Mouse (Mus musculus) C2C12 (cell line): ENCODE data around the gene Glt6d1. TPM values are rescaled to one million over a fixed set of nuclear protein-coding genes. Genes with fewer than 3 reads are reported as not detected.

Source experiments
- H3K27me3 ChIP-seq: one replicate; pipeline ENCODE4 v1.6.1; 2011; ENCODE audit not compliant: control insufficient read depth, insufficient read depth, insufficient read length
- H3K36me3 ChIP-seq: one replicate; pipeline ENCODE4 v1.6.1; 2011; ENCODE audit not compliant: control insufficient read depth, insufficient read depth
- H3K4me3 ChIP-seq: one replicate; pipeline ENCODE4 v1.5.1; 2011; ENCODE audit warnings: mild to moderate bottlenecking, control low read depth; ENCODE audit not compliant: poor library complexity, insufficient read depth, severe bottlenecking
- H3K79me2 ChIP-seq: one replicate; pipeline ENCODE4 v1.6.1; 2011; ENCODE audit not compliant: control insufficient read depth, insufficient read depth
- H3K79me3 ChIP-seq: one replicate; pipeline ENCODE4 v1.6.1; 2011; ENCODE audit warnings: low read depth, control low read depth
- H3ac ChIP-seq: one replicate; pipeline ENCODE3; 2011; ENCODE audit warnings: low read depth; ENCODE audit not compliant: control insufficient read depth, insufficient read length
- CEBPB ChIP-seq: IDR thresholded peaks from one replicate; pipeline ENCODE4 v1.6.1; 2011; ENCODE audit warnings: low read depth, mild to moderate bottlenecking, control low read depth, moderate library complexity
- CTCF ChIP-seq: IDR thresholded peaks from one replicate; pipeline ENCODE4 v1.5.1; 2011; ENCODE audit not compliant: control insufficient read depth, insufficient read depth, insufficient read length
- FOSL1 ChIP-seq: IDR thresholded peaks from one replicate; pipeline ENCODE4 v1.8.0; 2011; ENCODE audit warnings: mild to moderate bottlenecking, low read length; ENCODE audit not compliant: poor library complexity, insufficient read depth, severe bottlenecking
- MAX ChIP-seq: IDR thresholded peaks from one replicate; pipeline ENCODE4 v1.6.1; 2011; ENCODE audit warnings: mild to moderate bottlenecking, control low read depth
- MYOD1 ChIP-seq: IDR thresholded peaks from one replicate; pipeline ENCODE4 v1.6.1; 2011; ENCODE audit warnings: low read depth; ENCODE audit not compliant: control insufficient read depth, insufficient read length
- MYOG ChIP-seq: IDR thresholded peaks from one replicate; pipeline ENCODE4 v1.6.1; 2011; ENCODE audit not compliant: control insufficient read depth, insufficient read length; ENCODE audit errors: extremely low read depth
- USF1 ChIP-seq: IDR thresholded peaks from one replicate; pipeline ENCODE4 v1.6.1; 2011; ENCODE audit warnings: low read depth, mild to moderate bottlenecking, control low read depth, moderate library complexity
- polyA plus RNA-seq: library from polyadenylated mRNA; unstranded; fragments of >200 nt; fragmentation: generic; extraction: Trizol; gene quantifications from one replicate; pipeline ENCODE4 v1.2.1, GENCODE M21; 2012; ENCODE audit warnings: missing spikeins

The Glt6d1 gene
- polyA plus RNA-seq, 1 experiment, result not detected

- Histone ChIP-seq H3K79me3 (no peaks in the 10 kb centered on the region), H3ac (no peak overlapping the region), H3K27me3 (peaks cover 28% of the 10 kb centered on the region), H3K79me2 (no peaks in the 10 kb centered on the region), H3K36me3 (no peaks in the 10 kb centered on the region), H3K4me3 (no peak overlapping the region)
- no peak for TF ChIP-seq FOSL1
- TF ChIP-seq MYOG, result no peak
- no peak for TF ChIP-seq CTCF
- TF ChIP-seq CEBPB, result no peak
- TF ChIP-seq MYOD1, result no peak
- TF ChIP-seq MAX, result no peak
Observed at GRCm38 (mm10) chr2:25774640-25775039, 41.0 kb downstream of the Glt6d1 start.

- Histone ChIP-seq H3K36me3 (no peaks in the 10 kb centered on the region), H3K4me3 (no peak overlapping the region), H3K27me3 (peaks cover 32% of the 10 kb centered on the region), H3ac (no peak overlapping the region), H3K79me2 (no peaks in the 10 kb centered on the region), H3K79me3 (no peaks in the 10 kb centered on the region)
- TF ChIP-seq FOSL1, result no peak
- TF ChIP-seq CEBPB, result no peak
- TF ChIP-seq MYOD1, result no peak
- TF ChIP-seq USF1, result no peak
Observed at GRCm38 (mm10) chr2:25773507-25773906, 42.1 kb downstream of the Glt6d1 start.

GRCm38 (mm10) chr2:25767764-25768163 lies 47.9 kb downstream of the Glt6d1 start:
- Histone ChIP-seq H3ac (no peak overlapping the region), H3K79me2 (no peaks in the 10 kb centered on the region), H3K36me3 (no peaks in the 10 kb centered on the region), H3K27me3 (peaks cover 20% of the 10 kb centered on the region), H3K4me3 (no peak overlapping the region), H3K79me3 (no peaks in the 10 kb centered on the region)
- TF ChIP-seq USF1, result no peak
- no peak for TF ChIP-seq CTCF
- TF ChIP-seq CEBPB, result no peak
- no peak for TF ChIP-seq MYOD1
- no peak for TF ChIP-seq FOSL1
- TF ChIP-seq MYOG, result no peak
- TF ChIP-seq MAX, result no peak

GRCm38 (mm10) chr2:25765269-25765668 lies 50.4 kb downstream of the Glt6d1 start, which contains the start of gene Lcn3:
TSS of gene Lcn3 (plus strand) at chr2:25765569.
- Histone ChIP-seq H3K4me3 (no peak within 1 kb of the TSS), H3K27me3 (peaks cover 28% of the 10 kb centered on the region), H3K79me3 (no peaks in the 10 kb centered on the region), H3K79me2 (no peaks in the 10 kb centered on the region), H3K36me3 (no peaks in the 10 kb centered on the region), H3ac (no peak within 1 kb of the TSS)
- TF ChIP-seq CEBPB (no peak), MYOD1 (no peak), USF1 (no peak), MYOG (no peak), CTCF (no peak), MAX (no peak), FOSL1 (no peak)

- no peak overlapping the region for H3ac ChIP-seq
- H3K36me3 ChIP-seq, result no peaks in the 10 kb centered on the region
- TF ChIP-seq USF1, result no peak
- no peak for TF ChIP-seq MYOG
- TF ChIP-seq MAX, result no peak
- no peak for TF ChIP-seq CTCF
- TF ChIP-seq FOSL1, result no peak
- TF ChIP-seq MYOD1, result no peak
- no peak for TF ChIP-seq CEBPB
- H3K79me2 ChIP-seq, result no peaks in the 10 kb centered on the region
- H3K79me3 ChIP-seq, result no peaks in the 10 kb centered on the region
- no peak overlapping the region for H3K4me3 ChIP-seq
- peaks cover 12% of the 10 kb centered on the region for H3K27me3 ChIP-seq
Observed at GRCm38 (mm10) chr2:25758064-25758625, 57.5 kb downstream of the Glt6d1 start.

- no peak overlapping the region for H3K4me3 ChIP-seq
- no peaks in the 10 kb centered on the region for H3K79me2 ChIP-seq
- TF ChIP-seq MYOG, result no peak
- TF ChIP-seq USF1, result no peak
- TF ChIP-seq CEBPB, result no peak
- no peak for TF ChIP-seq MYOD1
- TF ChIP-seq FOSL1, result no peak
- no peak for TF ChIP-seq CTCF
- TF ChIP-seq MAX, result no peak
- H3K27me3 ChIP-seq, result no peaks in the 10 kb centered on the region
- H3ac ChIP-seq, result no peak overlapping the region
- no peaks in the 10 kb centered on the region for H3K36me3 ChIP-seq
- H3K79me3 ChIP-seq, result no peaks in the 10 kb centered on the region
Observed at GRCm38 (mm10) chr2:25754201-25754600, 61.4 kb downstream of the Glt6d1 start.

Other genes starting within 250 kb of the Glt6d1 start
- gene Mamdc4, start 241.0 kb downstream of the Glt6d1 start, polyA plus RNA-seq, result 5.7 TPM
- gene Phpt1, start 240.6 kb downstream of the Glt6d1 start, polyA plus RNA-seq, result 94.2 TPM
- 0.29 TPM for gene Ajm1, start 234.1 kb downstream of the Glt6d1 start, polyA plus RNA-seq
- gene Rabl6, start 207.3 kb downstream of the Glt6d1 start, polyA plus RNA-seq, result 58.9 TPM
- 0.15 TPM for gene Ccdc183, start 198.2 kb downstream of the Glt6d1 start, polyA plus RNA-seq
- 12.9 TPM for gene Tmem141, start 193.8 kb downstream of the Glt6d1 start, polyA plus RNA-seq
- 0.14 TPM for gene Fcna, start 187.8 kb downstream of the Glt6d1 start, polyA plus RNA-seq
- not detected for gene Lcn8, start 162.7 kb downstream of the Glt6d1 start, polyA plus RNA-seq
- gene Lcn5, start 157.9 kb downstream of the Glt6d1 start, polyA plus RNA-seq, result not detected
- gene Lcn6, start 139.1 kb downstream of the Glt6d1 start, polyA plus RNA-seq, result not detected
- not detected for gene Lcn10, start 133.1 kb downstream of the Glt6d1 start, polyA plus RNA-seq
- not detected for gene Obp2a, start 115.8 kb downstream of the Glt6d1 start, polyA plus RNA-seq
- gene Bmyc, start 109.1 kb downstream of the Glt6d1 start, polyA plus RNA-seq, result 1.0 TPM
- not detected for gene Obp2b, start 78.8 kb downstream of the Glt6d1 start, polyA plus RNA-seq
- gene Lcn3, start 50.3 kb downstream of the Glt6d1 start, polyA plus RNA-seq, result not detected
- gene Lcn11, start 38.8 kb downstream of the Glt6d1 start, polyA plus RNA-seq, result not detected
- not detected for gene Gm13539, start 33.6 kb downstream of the Glt6d1 start, polyA plus RNA-seq
- gene Lcn9, start 7.3 kb upstream of the Glt6d1 start, polyA plus RNA-seq, result not detected
- gene Sohlh1, start 31.4 kb upstream of the Glt6d1 start, polyA plus RNA-seq, result not detected
- not detected for gene Kcnt1, start 47.9 kb upstream of the Glt6d1 start, polyA plus RNA-seq
- 12.2 TPM for gene Camsap1, start 167.4 kb upstream of the Glt6d1 start, polyA plus RNA-seq
- gene Ubac1, start 205.9 kb upstream of the Glt6d1 start, polyA plus RNA-seq, result 60.6 TPM